Mouse (Mus musculus) 3T3-L1 (cell line): ENCODE results near the gene Hipk1.
"Not testable (repeated sequence)": the region's sequence is repeated elsewhere in the genome, so short reads cannot be mapped to it uniquely, and the experiment has no call there.

Experiments used
- DNase-seq: peaks from one replicate; pipeline ENCODE4 v3.0.0-alpha.2; 2015; ENCODE audit warnings: low read depth, low spot score

Gene Hipk1

GRCm38 (mm10) chr3:103796389-103796788 lies 5.0 kb upstream of the Hipk1 start:
- DNase-seq: no peak

- DNase-seq: no peak
These were observed 1.2 kb upstream of the Hipk1 start for GRCm38 (mm10) chr3:103792566-103792965.

- not testable (repeated sequence) for DNase-seq
These were observed 696 bp upstream of the Hipk1 start for GRCm38 (mm10) chr3:103792111-103792406.

GRCm38 (mm10) chr3:103790346-103791145 lies 817 bp downstream of the Hipk1 start:
- no peak for DNase-seq

GRCm38 (mm10) chr3:103789891-103790345 lies 1.4 kb downstream of the Hipk1 start:
- DNase-seq: peak; percentile 71

- no peak for DNase-seq
These were observed 2.3 kb downstream of the Hipk1 start for GRCm38 (mm10) chr3:103789096-103789495.

GRCm38 (mm10) chr3:103787225-103787624 lies 4.1 kb downstream of the Hipk1 start:
- DNase-seq: no peak

GRCm38 (mm10) chr3:103782844-103783609 lies 8.3 kb downstream of the Hipk1 start:
- no peak for DNase-seq

GRCm38 (mm10) chr3:103780777-103781176 lies 10.6 kb downstream of the Hipk1 start:
- DNase-seq: no peak

- no peak for DNase-seq
These were observed 11.1 kb downstream of the Hipk1 start for GRCm38 (mm10) chr3:103780271-103780670.

GRCm38 (mm10) chr3:103779183-103779582 lies 12.2 kb downstream of the Hipk1 start:
- no peak for DNase-seq

GRCm38 (mm10) chr3:103778660-103779059 lies 12.7 kb downstream of the Hipk1 start:
- no peak for DNase-seq

- DNase-seq: no peak
These were observed 13.4 kb downstream of the Hipk1 start for GRCm38 (mm10) chr3:103777940-103778339.

GRCm38 (mm10) chr3:103774009-103774408 lies 17.4 kb downstream of the Hipk1 start:
- DNase-seq: no peak

GRCm38 (mm10) chr3:103773508-103773907 lies 17.9 kb downstream of the Hipk1 start:
- no peak for DNase-seq

GRCm38 (mm10) chr3:103772846-103773245 lies 18.5 kb downstream of the Hipk1 start:
- DNase-seq: no peak

- peak; percentile 72 for DNase-seq
These were observed 19.7 kb downstream of the Hipk1 start for GRCm38 (mm10) chr3:103771531-103772130.

- DNase-seq: no peak
These were observed 24.6 kb downstream of the Hipk1 start for GRCm38 (mm10) chr3:103766789-103767188.

- peak; percentile 91 for DNase-seq
These were observed 31.9 kb downstream of the Hipk1 start for GRCm38 (mm10) chr3:103759261-103759970.

- DNase-seq: no peak
These were observed 32.9 kb downstream of the Hipk1 start for GRCm38 (mm10) chr3:103758456-103758855.

GRCm38 (mm10) chr3:103756920-103757319 lies 34.4 kb downstream of the Hipk1 start:
- no peak for DNase-seq

- DNase-seq: no peak
These were observed 36.0 kb downstream of the Hipk1 start for GRCm38 (mm10) chr3:103755351-103755750.
